Mouse (Mus musculus): ENCODE measurements around the gene Crmp1. TPM values are rescaled to one million over a fixed set of nuclear protein-coding genes. Genes with fewer than 3 reads are reported as not detected.
A peak's percentile ranks its signal among the peaks of the same experiment; 100 is the strongest.

Gene Crmp1
- polyA plus RNA-seq, 1 experiment: not detected

DNA sequence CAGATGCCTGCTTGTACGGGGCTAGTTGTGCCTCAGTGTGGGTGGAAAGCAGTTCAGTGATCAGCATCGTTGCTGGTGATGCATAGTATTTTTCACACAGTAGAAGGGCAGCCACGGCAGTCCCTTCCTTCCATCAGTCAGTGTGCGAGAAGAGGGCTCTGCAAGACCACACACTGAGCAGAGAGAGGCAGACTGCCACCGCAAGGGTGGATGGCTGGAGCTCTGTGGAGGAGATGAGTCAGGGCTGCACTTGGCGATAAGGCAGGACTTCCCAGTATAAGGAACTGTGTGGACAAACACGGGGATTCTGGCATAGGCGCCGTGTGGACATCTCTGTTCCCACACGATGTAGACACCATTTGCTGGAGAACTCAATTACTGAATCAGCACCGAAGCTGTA lies 39.3 kb downstream of the Crmp1 start:
- TF ChIP-seq CTCF (IDR thresholded peaks at IDR 0.05; ENCODE audit: low read depth, low read length): no peak
- no peak for TF ChIP-seq POLR2A (IDR thresholded peaks at IDR 0.05; ENCODE audit: borderline replicate concordance, low read depth, low read length)
- H3K27ac ChIP-seq (ENCODE audit: insufficient read depth, low read depth, low read length): no peak overlapping the region
- no peaks in the 10 kb centered on the region for H3K4me1 ChIP-seq (ENCODE audit: control insufficient read depth, insufficient read depth, low read length)
- no peak overlapping the region for H3K4me3 ChIP-seq (ENCODE audit: insufficient read depth, low read length)

DNA sequence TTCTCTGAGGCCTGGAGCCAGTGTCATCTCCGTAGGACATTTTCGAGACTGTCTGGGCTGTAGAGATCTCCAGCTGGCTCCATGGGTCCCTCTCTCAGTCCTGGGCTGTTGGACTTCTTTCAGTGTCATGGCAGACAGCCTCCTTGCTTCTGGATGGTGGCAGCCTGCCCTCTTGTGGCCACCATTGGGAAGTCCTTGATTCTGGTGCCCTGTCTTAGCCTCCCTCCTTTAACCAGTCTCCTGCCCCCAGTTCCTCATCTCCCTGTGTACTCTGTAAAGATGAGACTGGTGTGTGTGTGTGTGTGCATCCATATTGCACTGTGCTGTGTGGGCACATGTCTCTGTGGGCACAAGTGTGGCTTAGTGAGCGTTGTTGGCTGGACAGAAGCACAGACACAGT lies 46.6 kb downstream of the Crmp1 start:
- H3K4me3 ChIP-seq (ENCODE audit: insufficient read depth, low read length): no peak overlapping the region
- no peak overlapping the region for H3K27ac ChIP-seq (ENCODE audit: insufficient read depth, low read depth, low read length)
- TF ChIP-seq POLR2A (IDR thresholded peaks at IDR 0.05; ENCODE audit: borderline replicate concordance, low read depth, low read length) (no peak), CTCF (IDR thresholded peaks at IDR 0.05; ENCODE audit: low read depth, low read length) (no peak)
- no peaks in the 10 kb centered on the region for H3K4me1 ChIP-seq (ENCODE audit: control insufficient read depth, insufficient read depth, low read length)

DNA sequence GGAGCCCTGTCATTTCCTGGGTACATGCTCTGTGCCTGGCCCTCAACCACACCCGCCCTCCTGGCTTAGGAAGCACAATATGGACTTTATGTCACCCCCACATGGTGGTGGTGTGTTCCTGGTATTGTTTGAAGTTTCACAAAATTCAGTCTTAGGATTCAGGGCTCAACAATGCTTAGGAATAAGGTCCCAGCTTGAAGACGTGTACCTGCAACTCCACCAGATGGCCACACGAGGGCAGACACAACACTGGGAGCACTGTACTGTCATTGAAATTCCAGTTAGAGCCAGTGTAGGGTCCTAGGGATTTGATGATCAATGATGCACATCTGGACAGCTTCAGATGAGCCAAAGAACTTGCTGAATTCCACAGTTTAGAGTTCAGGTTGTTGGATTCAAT lies 47.5 kb downstream of the Crmp1 start:
- no peaks in the 10 kb centered on the region for H3K4me1 ChIP-seq (ENCODE audit: control insufficient read depth, insufficient read depth, low read length)
- no peak overlapping the region for H3K27ac ChIP-seq (ENCODE audit: insufficient read depth, low read depth, low read length)
- H3K4me3 ChIP-seq (ENCODE audit: insufficient read depth, low read length): no peak overlapping the region
- TF ChIP-seq POLR2A (IDR thresholded peaks at IDR 0.05; ENCODE audit: borderline replicate concordance, low read depth, low read length) (no peak), CTCF (IDR thresholded peaks at IDR 0.05; ENCODE audit: low read depth, low read length) (peak; percentile 63)

DNA sequence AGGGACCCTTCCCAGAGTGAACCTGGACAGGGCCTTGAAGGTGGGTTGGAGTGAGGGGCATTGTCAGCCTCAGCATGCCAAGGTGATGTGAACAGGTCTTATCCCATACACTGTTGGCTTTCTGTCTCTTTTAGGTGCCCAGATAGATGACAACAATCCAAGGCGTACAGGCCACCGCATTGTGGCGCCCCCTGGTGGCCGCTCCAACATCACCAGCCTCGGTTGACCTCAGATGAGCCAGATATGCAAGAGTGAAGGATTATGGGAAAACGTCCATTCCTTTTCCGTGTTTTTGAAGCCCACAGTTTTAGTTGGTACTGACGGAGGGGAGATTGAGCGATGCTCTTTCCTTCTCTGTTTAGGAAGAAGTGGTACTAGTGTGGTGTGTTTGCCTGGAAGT lies 49.2 kb downstream of the Crmp1 start:
- H3K27ac ChIP-seq (ENCODE audit: insufficient read depth, low read depth, low read length): no peak overlapping the region
- TF ChIP-seq CTCF (IDR thresholded peaks at IDR 0.05; ENCODE audit: low read depth, low read length) (peak; percentile 37; the same call in 1 of the 2 replicates), POLR2A (IDR thresholded peaks at IDR 0.05; ENCODE audit: borderline replicate concordance, low read depth, low read length) (no peak)
- H3K4me3 ChIP-seq (ENCODE audit: insufficient read depth, low read length): no peak overlapping the region
- no peaks in the 10 kb centered on the region for H3K4me1 ChIP-seq (ENCODE audit: control insufficient read depth, insufficient read depth, low read length)

GRCm38 (mm10) chr5:37296717-37297116 lies 55.0 kb downstream of the Crmp1 start:
- no peak overlapping the region for H3K4me3 ChIP-seq (ENCODE audit: insufficient read depth, low read length)
- H3K27ac ChIP-seq (ENCODE audit: insufficient read depth, low read depth, low read length): no peak overlapping the region
- no peaks in the 10 kb centered on the region for H3K4me1 ChIP-seq (ENCODE audit: control insufficient read depth, insufficient read depth, low read length)
- TF ChIP-seq CTCF (IDR thresholded peaks at IDR 0.05; ENCODE audit: low read depth, low read length): no peak
- TF ChIP-seq POLR2A (IDR thresholded peaks at IDR 0.05; ENCODE audit: borderline replicate concordance, low read depth, low read length): no peak

GRCm38 (mm10) chr5:37298370-37298769 lies 56.6 kb downstream of the Crmp1 start:
- TF ChIP-seq POLR2A (IDR thresholded peaks at IDR 0.05; ENCODE audit: borderline replicate concordance, low read depth, low read length): no peak
- peak; percentile 59 for TF ChIP-seq CTCF (IDR thresholded peaks at IDR 0.05; ENCODE audit: low read depth, low read length)
- no peak overlapping the region for H3K4me3 ChIP-seq (ENCODE audit: insufficient read depth, low read length)
- no peaks in the 10 kb centered on the region for H3K4me1 ChIP-seq (ENCODE audit: control insufficient read depth, insufficient read depth, low read length)
- no peak overlapping the region for H3K27ac ChIP-seq (ENCODE audit: insufficient read depth, low read depth, low read length)

DNA sequence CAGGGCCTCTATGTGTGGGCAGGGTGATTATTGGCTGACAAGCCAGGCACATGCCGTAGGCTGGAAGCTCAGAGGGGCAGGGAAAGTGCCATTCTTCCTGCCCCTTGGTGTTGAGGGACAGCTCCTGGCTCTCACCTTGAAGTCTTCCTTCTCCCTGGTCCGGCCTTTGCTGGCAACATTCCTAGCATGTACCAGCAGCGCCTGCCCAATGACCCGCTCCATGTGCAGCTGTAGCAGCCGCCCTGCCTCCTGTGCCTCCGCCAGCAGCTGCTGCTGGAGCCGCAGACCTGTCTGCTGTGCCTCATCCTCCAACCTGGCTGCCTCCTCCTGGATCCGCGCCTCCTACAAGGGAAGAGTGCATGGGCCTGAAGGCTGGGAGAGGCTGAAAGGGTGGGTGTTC lies 68.3 kb downstream of the Crmp1 start:
- Histone ChIP-seq H3K4me1 (ENCODE audit: control insufficient read depth, insufficient read depth, low read length) (no peaks in the 10 kb centered on the region), H3K27ac (ENCODE audit: insufficient read depth, low read depth, low read length) (no peak overlapping the region), H3K4me3 (ENCODE audit: insufficient read depth, low read length) (no peak overlapping the region)
- TF ChIP-seq CTCF (IDR thresholded peaks at IDR 0.05; ENCODE audit: low read depth, low read length) (no peak), POLR2A (IDR thresholded peaks at IDR 0.05; ENCODE audit: borderline replicate concordance, low read depth, low read length) (no peak)

DNA sequence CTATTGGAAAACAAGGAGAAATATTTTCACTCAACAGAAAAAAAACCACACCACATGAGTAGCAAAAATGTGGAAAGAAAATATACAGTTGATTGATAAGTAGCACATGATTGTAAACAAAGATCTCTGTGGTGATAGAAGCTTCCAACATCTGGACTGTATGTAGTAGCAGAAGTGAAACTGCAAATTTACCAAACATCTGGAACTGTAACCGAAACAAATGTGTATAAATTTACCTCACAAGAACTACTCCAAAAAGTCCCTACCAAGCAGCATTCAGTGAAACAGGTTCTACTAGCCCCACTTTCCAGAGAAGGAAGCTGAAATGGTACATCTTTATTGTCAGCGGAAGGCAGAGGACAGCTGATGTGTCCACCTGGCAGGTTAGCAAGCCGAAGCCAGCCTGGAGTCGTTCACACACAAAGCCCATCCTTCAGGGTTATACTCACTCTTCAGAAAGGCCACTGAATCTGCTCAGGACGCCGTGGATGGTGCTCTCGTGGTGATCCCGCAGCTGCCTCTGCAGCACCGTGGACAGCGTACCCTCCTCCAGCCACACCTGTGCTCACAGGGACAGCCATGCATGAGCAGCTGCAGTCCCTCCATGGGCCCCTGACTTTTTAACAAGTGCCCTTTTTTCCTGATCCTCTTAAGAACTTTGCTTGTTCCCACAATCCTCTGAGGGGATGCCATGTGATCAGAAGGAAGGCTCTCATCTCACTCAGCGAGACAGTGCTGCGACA lies 71.4 kb downstream of the Crmp1 start:
- no peak overlapping the region for H3K4me3 ChIP-seq (ENCODE audit: insufficient read depth, low read length)
- TF ChIP-seq POLR2A (IDR thresholded peaks at IDR 0.05; ENCODE audit: borderline replicate concordance, low read depth, low read length) (no peak), CTCF (IDR thresholded peaks at IDR 0.05; ENCODE audit: low read depth, low read length) (no peak)
- H3K4me1 ChIP-seq (ENCODE audit: control insufficient read depth, insufficient read depth, low read length): no peaks in the 10 kb centered on the region
- H3K27ac ChIP-seq (ENCODE audit: insufficient read depth, low read depth, low read length): no peak overlapping the region

DNA sequence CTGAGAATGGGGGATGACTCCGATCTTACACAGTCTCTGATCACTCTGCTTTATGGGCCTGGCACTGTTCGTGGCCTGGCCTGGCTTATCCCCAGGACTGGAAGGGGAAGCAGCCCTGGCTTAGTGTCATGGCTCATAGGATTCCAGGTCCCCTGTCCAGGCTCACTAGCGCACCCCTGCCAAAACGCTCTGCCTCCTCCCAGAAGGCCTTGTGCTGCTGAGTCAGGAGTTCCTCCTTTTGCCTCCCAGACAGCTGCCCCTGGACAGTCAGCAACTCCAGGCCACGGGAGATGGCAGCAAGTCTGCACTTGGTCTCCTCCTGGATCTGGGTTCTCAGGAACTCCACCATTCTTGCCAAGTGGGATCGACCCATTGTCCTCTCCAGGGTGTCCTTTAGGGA lies 77.0 kb downstream of the Crmp1 start:
- H3K4me3 ChIP-seq (ENCODE audit: insufficient read depth, low read length): no peak overlapping the region
- H3K4me1 ChIP-seq (ENCODE audit: control insufficient read depth, insufficient read depth, low read length): no peaks in the 10 kb centered on the region
- H3K27ac ChIP-seq (ENCODE audit: insufficient read depth, low read depth, low read length): no peak overlapping the region
- no peak for TF ChIP-seq POLR2A (IDR thresholded peaks at IDR 0.05; ENCODE audit: borderline replicate concordance, low read depth, low read length)
- TF ChIP-seq CTCF (IDR thresholded peaks at IDR 0.05; ENCODE audit: low read depth, low read length): no peak

- H3K4me3 ChIP-seq (ENCODE audit: insufficient read depth, low read length): no peak overlapping the region
- no peak overlapping the region for H3K27ac ChIP-seq (ENCODE audit: insufficient read depth, low read depth, low read length)
- H3K4me1 ChIP-seq (ENCODE audit: control insufficient read depth, insufficient read depth, low read length): no peaks in the 10 kb centered on the region
- TF ChIP-seq CTCF (IDR thresholded peaks at IDR 0.05; ENCODE audit: low read depth, low read length) (no peak), POLR2A (IDR thresholded peaks at IDR 0.05; ENCODE audit: borderline replicate concordance, low read depth, low read length) (no peak)
Measured at GRCm38 (mm10) chr5:37320174-37320573, 78.4 kb downstream of the Crmp1 start.

Measured in bone marrow macrophage, adult 2 months (primary cell).